Mouse (Mus musculus): ENCODE results near the gene Slc37a3. TPM values are rescaled to one million over a fixed set of nuclear protein-coding genes. Genes with fewer than 3 reads are reported as not detected.

Gene Slc37a3
- polyA plus RNA-seq, 1 experiment: 0.59 TPM

- H3K27me3 ChIP-seq (replicated peaks): peaks cover 50% of the 10 kb centered on the region
- no peak overlapping the region for H3K4me3 ChIP-seq (replicated peaks)
- peaks cover 5% of the 10 kb centered on the region; the same call in 1 of the 2 replicates for H3K9me3 ChIP-seq
- peaks cover 5% of the 10 kb centered on the region; the same call in 1 of the 2 replicates for H3K4me1 ChIP-seq
- TF ChIP-seq GATA1 (IDR thresholded peaks at IDR 0.05; ENCODE audit: borderline replicate concordance, low read length) (no peak), FLI1 (IDR thresholded peaks at IDR 0.05; ENCODE audit: low read length) (no peak)
- no peaks in the 10 kb centered on the region for H3K36me3 ChIP-seq (replicated peaks; ENCODE audit: low read length)
Measured at GRCm38 (mm10) chr6:39331998-39332700, 45.3 kb downstream of the Slc37a3 start.

- no peak overlapping the region for H3K4me3 ChIP-seq (replicated peaks)
- H3K9me3 ChIP-seq: peaks cover 6% of the 10 kb centered on the region; the same call in 1 of the 2 replicates
- no peaks in the 10 kb centered on the region for H3K36me3 ChIP-seq (replicated peaks; ENCODE audit: low read length)
- peaks cover 5% of the 10 kb centered on the region; the same call in 1 of the 2 replicates for H3K4me1 ChIP-seq
- TF ChIP-seq GATA1 (IDR thresholded peaks at IDR 0.05; ENCODE audit: borderline replicate concordance, low read length) (no peak), FLI1 (IDR thresholded peaks at IDR 0.05; ENCODE audit: low read length) (no peak)
- peaks cover 48% of the 10 kb centered on the region for H3K27me3 ChIP-seq (replicated peaks)
Measured at GRCm38 (mm10) chr6:39330981-39331380, 46.5 kb downstream of the Slc37a3 start.

GRCm38 (mm10) chr6:39320286-39320685 lies 57.2 kb downstream of the Slc37a3 start:
- TF ChIP-seq FLI1 (IDR thresholded peaks at IDR 0.05; ENCODE audit: low read length): no peak
- no peak for TF ChIP-seq GATA1 (IDR thresholded peaks at IDR 0.05; ENCODE audit: borderline replicate concordance, low read length)
- no peaks in the 10 kb centered on the region for H3K36me3 ChIP-seq (replicated peaks; ENCODE audit: low read length)
- peaks cover 4% of the 10 kb centered on the region; the same call in 1 of the 2 replicates for H3K9me3 ChIP-seq
- H3K4me3 ChIP-seq (replicated peaks): no peak overlapping the region
- H3K27me3 ChIP-seq (replicated peaks): peaks cover 13% of the 10 kb centered on the region
- peaks cover 16% of the 10 kb centered on the region; the same call in 1 of the 2 replicates for H3K4me1 ChIP-seq

GRCm38 (mm10) chr6:39319061-39319761 lies 58.3 kb downstream of the Slc37a3 start:
- Histone ChIP-seq H3K27me3 (replicated peaks) (peaks cover 16% of the 10 kb centered on the region), H3K4me1 (peaks cover 16% of the 10 kb centered on the region; the same call in 1 of the 2 replicates), H3K9me3 (no peaks in the 10 kb centered on the region), H3K4me3 (replicated peaks) (no peak overlapping the region), H3K36me3 (replicated peaks; ENCODE audit: low read length) (no peaks in the 10 kb centered on the region)
- TF ChIP-seq GATA1 (IDR thresholded peaks at IDR 0.05; ENCODE audit: borderline replicate concordance, low read length) (no peak), FLI1 (IDR thresholded peaks at IDR 0.05; ENCODE audit: low read length) (no peak)

GRCm38 (mm10) chr6:39318631-39319010 lies 58.9 kb downstream of the Slc37a3 start:
- Histone ChIP-seq H3K36me3 (replicated peaks; ENCODE audit: low read length) (no peaks in the 10 kb centered on the region), H3K4me1 (peaks cover 16% of the 10 kb centered on the region; the same call in 1 of the 2 replicates), H3K27me3 (replicated peaks) (peaks cover 16% of the 10 kb centered on the region), H3K9me3 (no peaks in the 10 kb centered on the region), H3K4me3 (replicated peaks) (no peak overlapping the region)
- TF ChIP-seq FLI1 (IDR thresholded peaks at IDR 0.05; ENCODE audit: low read length) (no peak), GATA1 (IDR thresholded peaks at IDR 0.05; ENCODE audit: borderline replicate concordance, low read length) (no peak)

GRCm38 (mm10) chr6:39317854-39318630 lies 59.4 kb downstream of the Slc37a3 start:
- Histone ChIP-seq H3K9me3 (no peaks in the 10 kb centered on the region), H3K27me3 (replicated peaks) (peaks cover 16% of the 10 kb centered on the region), H3K4me3 (replicated peaks) (no peak overlapping the region), H3K36me3 (replicated peaks; ENCODE audit: low read length) (no peaks in the 10 kb centered on the region), H3K4me1 (peaks cover 16% of the 10 kb centered on the region; the same call in 1 of the 2 replicates)
- TF ChIP-seq FLI1 (IDR thresholded peaks at IDR 0.05; ENCODE audit: low read length) (no peak), GATA1 (IDR thresholded peaks at IDR 0.05; ENCODE audit: borderline replicate concordance, low read length) (no peak)

- Histone ChIP-seq H3K9me3 (no peaks in the 10 kb centered on the region), H3K4me3 (replicated peaks) (no peak overlapping the region), H3K4me1 (peaks cover 16% of the 10 kb centered on the region; the same call in 1 of the 2 replicates), H3K27me3 (replicated peaks) (peaks cover 19% of the 10 kb centered on the region), H3K36me3 (replicated peaks; ENCODE audit: low read length) (no peaks in the 10 kb centered on the region)
- TF ChIP-seq GATA1 (IDR thresholded peaks at IDR 0.05; ENCODE audit: borderline replicate concordance, low read length): no peak
- no peak for TF ChIP-seq FLI1 (IDR thresholded peaks at IDR 0.05; ENCODE audit: low read length)
Measured at GRCm38 (mm10) chr6:39316089-39316488, 61.4 kb downstream of the Slc37a3 start.

- Histone ChIP-seq H3K36me3 (replicated peaks; ENCODE audit: low read length) (no peaks in the 10 kb centered on the region), H3K9me3 (peaks cover 5% of the 10 kb centered on the region; the same call in 1 of the 2 replicates), H3K4me1 (peaks cover 10% of the 10 kb centered on the region; the same call in 1 of the 2 replicates), H3K4me3 (replicated peaks) (no peak overlapping the region), H3K27me3 (replicated peaks) (peaks cover 23% of the 10 kb centered on the region)
- TF ChIP-seq GATA1 (IDR thresholded peaks at IDR 0.05; ENCODE audit: borderline replicate concordance, low read length) (no peak), FLI1 (IDR thresholded peaks at IDR 0.05; ENCODE audit: low read length) (no peak)
Measured at GRCm38 (mm10) chr6:39314461-39314860, 63.0 kb downstream of the Slc37a3 start.

GRCm38 (mm10) chr6:39311786-39312185 lies 65.7 kb downstream of the Slc37a3 start:
- TF ChIP-seq GATA1 (IDR thresholded peaks at IDR 0.05; ENCODE audit: borderline replicate concordance, low read length) (no peak), FLI1 (IDR thresholded peaks at IDR 0.05; ENCODE audit: low read length) (no peak)
- Histone ChIP-seq H3K36me3 (replicated peaks; ENCODE audit: low read length) (no peaks in the 10 kb centered on the region), H3K4me1 (no peaks in the 10 kb centered on the region), H3K4me3 (replicated peaks) (no peak overlapping the region), H3K27me3 (replicated peaks) (peaks cover 24% of the 10 kb centered on the region), H3K9me3 (peaks cover 29% of the 10 kb centered on the region)
